Mouse (Mus musculus) ES-E14 (cell line): ENCODE measurements around the gene Fat1.

Experiments used
- CHD2 ChIP-seq: IDR thresholded peaks from 2 replicates; pipeline ENCODE4 v1.6.1; 2014; ENCODE audit warnings: mild to moderate bottlenecking, low read depth, low read length, inconsistent platforms
- MAFK ChIP-seq: IDR thresholded peaks from 2 replicates; pipeline ENCODE4 v1.6.1; 2014; ENCODE audit warnings: mild to moderate bottlenecking, low read depth, low read length, inconsistent platforms; ENCODE audit not compliant: insufficient read depth
- ZNF384 ChIP-seq: IDR thresholded peaks from 2 replicates; pipeline ENCODE4 v1.6.1; 2012; ENCODE audit warnings: low read depth, low read length, inconsistent platforms

- TF ChIP-seq CHD2 (no peak), MAFK (no peak), ZNF384 (no peak)
Measured at GRCm38 (mm10) chr8:44937905-44938642, 2.8 kb downstream of the Fat1 start.
